Mouse (Mus musculus): ENCODE results near the gene Prkn. TPM values are rescaled to one million over a fixed set of nuclear protein-coding genes. Genes with fewer than 3 reads are reported as not detected.

The Prkn gene
- polyA plus RNA-seq, 1 experiment = 0.58 TPM

- Histone ChIP-seq H3K36me3 (ENCODE audit: control insufficient read depth, insufficient read depth, low read length) (no peaks in the 10 kb centered on the region), H3K27me3 (ENCODE audit: control insufficient read depth, insufficient read depth, low read length) (no peaks in the 10 kb centered on the region), H3K27ac (ENCODE audit: insufficient read depth, low read depth, low read length) (no peak overlapping the region), H3K4me1 (ENCODE audit: control insufficient read depth, insufficient read depth, insufficient read length, low read length) (no peaks in the 10 kb centered on the region), H3K4me3 (ENCODE audit: low read depth, low read length) (no peak overlapping the region)
- TF ChIP-seq POLR2A (IDR thresholded peaks at IDR 0.05; ENCODE audit: low read depth, low read length) (no peak), CTCF (IDR thresholded peaks at IDR 0.05; ENCODE audit: extremely low read depth, insufficient read length, insufficient replicate concordance, low read depth, low read length) (no peak)
- 89% methylated on average over 3 of the region's 3 CpGs for WGBS
These were observed 804.8 kb downstream of the Prkn start for GRCm38 (mm10) chr17:11644873-11645464.

GRCm38 (mm10) chr17:11656397-11656796 is 816.2 kb downstream of the Prkn start:
- H3K36me3 ChIP-seq (ENCODE audit: control insufficient read depth, insufficient read depth, low read length) = no peaks in the 10 kb centered on the region
- WGBS = 72% methylated on average over 5 of the region's 5 CpGs
- no peaks in the 10 kb centered on the region for H3K27me3 ChIP-seq (ENCODE audit: control insufficient read depth, insufficient read depth, low read length)
- no peak overlapping the region for H3K4me3 ChIP-seq (ENCODE audit: low read depth, low read length)
- H3K4me1 ChIP-seq (ENCODE audit: control insufficient read depth, insufficient read depth, insufficient read length, low read length) = no peaks in the 10 kb centered on the region
- no peak overlapping the region for H3K27ac ChIP-seq (ENCODE audit: insufficient read depth, low read depth, low read length)
- TF ChIP-seq POLR2A (IDR thresholded peaks at IDR 0.05; ENCODE audit: low read depth, low read length) (no peak), CTCF (IDR thresholded peaks at IDR 0.05; ENCODE audit: extremely low read depth, insufficient read length, insufficient replicate concordance, low read depth, low read length) (no peak)

GRCm38 (mm10) chr17:11656878-11657277 is 816.7 kb downstream of the Prkn start:
- 61% methylated on average over 3 of the region's 3 CpGs for WGBS
- Histone ChIP-seq H3K36me3 (ENCODE audit: control insufficient read depth, insufficient read depth, low read length) (no peaks in the 10 kb centered on the region), H3K4me3 (ENCODE audit: low read depth, low read length) (no peak overlapping the region), H3K27me3 (ENCODE audit: control insufficient read depth, insufficient read depth, low read length) (no peaks in the 10 kb centered on the region), H3K4me1 (ENCODE audit: control insufficient read depth, insufficient read depth, insufficient read length, low read length) (no peaks in the 10 kb centered on the region), H3K27ac (ENCODE audit: insufficient read depth, low read depth, low read length) (no peak overlapping the region)
- TF ChIP-seq CTCF (IDR thresholded peaks at IDR 0.05; ENCODE audit: extremely low read depth, insufficient read length, insufficient replicate concordance, low read depth, low read length) (no peak), POLR2A (IDR thresholded peaks at IDR 0.05; ENCODE audit: low read depth, low read length) (no peak)

- no peak for TF ChIP-seq CTCF (IDR thresholded peaks at IDR 0.05; ENCODE audit: extremely low read depth, insufficient read length, insufficient replicate concordance, low read depth, low read length)
- no peak for TF ChIP-seq POLR2A (IDR thresholded peaks at IDR 0.05; ENCODE audit: low read depth, low read length)
- WGBS = 66% methylated on average over 1 of the region's 1 CpGs
- H3K4me1 ChIP-seq (ENCODE audit: control insufficient read depth, insufficient read depth, insufficient read length, low read length) = no peaks in the 10 kb centered on the region
- H3K27ac ChIP-seq (ENCODE audit: insufficient read depth, low read depth, low read length) = no peak overlapping the region
- H3K36me3 ChIP-seq (ENCODE audit: control insufficient read depth, insufficient read depth, low read length) = no peaks in the 10 kb centered on the region
- H3K27me3 ChIP-seq (ENCODE audit: control insufficient read depth, insufficient read depth, low read length) = no peaks in the 10 kb centered on the region
- no peak overlapping the region for H3K4me3 ChIP-seq (ENCODE audit: low read depth, low read length)
These were observed 821.7 kb downstream of the Prkn start for GRCm38 (mm10) chr17:11661898-11662297.

GRCm38 (mm10) chr17:11663437-11663836 is 823.3 kb downstream of the Prkn start:
- no peak overlapping the region for H3K4me3 ChIP-seq (ENCODE audit: low read depth, low read length)
- H3K36me3 ChIP-seq (ENCODE audit: control insufficient read depth, insufficient read depth, low read length) = no peaks in the 10 kb centered on the region
- no peak overlapping the region for H3K27ac ChIP-seq (ENCODE audit: insufficient read depth, low read depth, low read length)
- H3K4me1 ChIP-seq (ENCODE audit: control insufficient read depth, insufficient read depth, insufficient read length, low read length) = no peaks in the 10 kb centered on the region
- WGBS = 91% methylated on average over 7 of the region's 7 CpGs
- H3K27me3 ChIP-seq (ENCODE audit: control insufficient read depth, insufficient read depth, low read length) = no peaks in the 10 kb centered on the region
- TF ChIP-seq POLR2A (IDR thresholded peaks at IDR 0.05; ENCODE audit: low read depth, low read length) = no peak
- TF ChIP-seq CTCF (IDR thresholded peaks at IDR 0.05; ENCODE audit: extremely low read depth, insufficient read length, insufficient replicate concordance, low read depth, low read length) = no peak

- Histone ChIP-seq H3K36me3 (ENCODE audit: control insufficient read depth, insufficient read depth, low read length) (no peaks in the 10 kb centered on the region), H3K27ac (ENCODE audit: insufficient read depth, low read depth, low read length) (no peak overlapping the region), H3K4me3 (ENCODE audit: low read depth, low read length) (no peak overlapping the region), H3K4me1 (ENCODE audit: control insufficient read depth, insufficient read depth, insufficient read length, low read length) (no peaks in the 10 kb centered on the region), H3K27me3 (ENCODE audit: control insufficient read depth, insufficient read depth, low read length) (no peaks in the 10 kb centered on the region)
- no peak for TF ChIP-seq CTCF (IDR thresholded peaks at IDR 0.05; ENCODE audit: extremely low read depth, insufficient read length, insufficient replicate concordance, low read depth, low read length)
- TF ChIP-seq POLR2A (IDR thresholded peaks at IDR 0.05; ENCODE audit: low read depth, low read length) = no peak
- WGBS = 34% methylated on average over 20 of the region's 20 CpGs
These were observed 824.6 kb downstream of the Prkn start for GRCm38 (mm10) chr17:11664610-11665345.

GRCm38 (mm10) chr17:11679716-11680115 is 839.5 kb downstream of the Prkn start:
- H3K36me3 ChIP-seq (ENCODE audit: control insufficient read depth, insufficient read depth, low read length) = no peaks in the 10 kb centered on the region
- no peak overlapping the region for H3K4me3 ChIP-seq (ENCODE audit: low read depth, low read length)
- no peaks in the 10 kb centered on the region for H3K27me3 ChIP-seq (ENCODE audit: control insufficient read depth, insufficient read depth, low read length)
- TF ChIP-seq CTCF (IDR thresholded peaks at IDR 0.05; ENCODE audit: extremely low read depth, insufficient read length, insufficient replicate concordance, low read depth, low read length) (no peak), POLR2A (IDR thresholded peaks at IDR 0.05; ENCODE audit: low read depth, low read length) (no peak)
- no peak overlapping the region for H3K27ac ChIP-seq (ENCODE audit: insufficient read depth, low read depth, low read length)
- no peaks in the 10 kb centered on the region for H3K4me1 ChIP-seq (ENCODE audit: control insufficient read depth, insufficient read depth, insufficient read length, low read length)
- 89% methylated on average over 6 of the region's 6 CpGs for WGBS

Data from small intestine, adult 2 months (tissue).